Mouse (Mus musculus) retina, postnatal 7 days (tissue): ENCODE measurements at regions not wholly inside any gene's neighbourhood (a gene's known extent, or its start where the extent isn't known, plus 50 kb on each side); places are given as distances from the start of the nearest gene placed in this dataset.

Source experiments
- DNase-seq: peaks from one replicate; pipeline ENCODE4 v3.0.0-alpha.2; 2012; ENCODE audit warnings: low read depth, low spot score

DNA sequence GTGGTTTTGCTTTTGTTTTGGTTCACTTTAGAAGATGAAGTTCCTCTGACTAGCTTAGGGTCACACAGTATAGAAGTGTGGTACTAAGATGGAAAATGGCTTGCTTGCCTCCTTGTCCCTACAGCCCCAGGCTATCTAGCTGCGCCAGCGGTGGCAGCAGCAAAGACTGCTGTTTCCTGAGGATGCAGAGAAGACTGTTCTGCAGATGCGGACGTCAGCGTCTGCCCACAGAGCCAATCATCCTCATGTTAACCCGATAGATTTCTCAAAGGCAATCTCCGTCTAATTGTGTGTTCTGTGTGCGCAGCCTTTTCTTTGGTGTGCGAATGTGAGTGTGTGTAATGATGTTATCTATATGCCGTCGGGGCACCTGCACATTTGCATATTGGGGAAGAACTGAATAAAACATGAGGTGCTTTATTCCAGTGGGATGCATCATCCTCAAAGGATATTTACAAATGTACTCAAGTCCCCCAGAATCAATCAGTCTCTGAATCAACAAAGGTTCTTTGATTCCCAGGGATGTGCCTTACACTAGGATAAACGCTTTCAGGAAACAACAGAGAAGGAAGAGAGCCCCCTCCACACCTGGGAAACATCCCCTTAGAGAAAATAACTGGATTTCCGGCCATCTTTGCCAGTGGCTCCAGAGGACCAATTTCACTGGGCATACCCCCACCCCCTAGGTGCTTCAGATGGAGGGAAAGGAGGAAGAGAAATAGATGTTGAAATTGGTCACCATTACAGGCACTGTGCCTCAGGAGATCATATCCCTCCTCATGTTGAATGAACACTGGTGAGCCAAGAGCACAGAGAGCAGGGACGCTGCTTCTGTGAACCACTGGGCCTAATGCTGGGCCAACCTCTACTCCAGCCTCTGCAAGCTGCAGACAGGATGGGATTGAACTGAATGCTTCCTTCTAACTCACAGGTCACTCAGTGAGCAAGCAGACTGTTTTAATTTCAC, 409.7 kb upstream of the Plxna2 start:
- DNase-seq = no peak

DNA sequence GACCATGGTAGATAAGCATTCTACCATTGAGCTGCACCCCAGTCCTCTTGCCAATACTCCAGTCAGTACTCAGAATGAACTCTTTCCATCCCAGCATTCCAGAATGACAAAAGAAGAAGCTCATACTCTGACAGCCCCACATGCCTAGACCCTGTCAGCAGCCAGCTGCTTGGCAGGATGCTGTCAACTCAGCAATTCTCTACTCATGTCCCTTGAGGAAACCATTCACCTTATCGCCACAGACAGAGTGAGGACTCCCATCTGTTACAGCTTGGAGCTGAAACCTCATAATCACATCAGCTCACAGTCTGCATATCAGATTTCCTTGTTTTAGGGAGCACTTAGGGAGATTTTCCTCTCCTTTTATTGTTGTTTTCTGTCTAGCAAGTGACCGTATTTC, 420.5 kb upstream of the Plxna2 start:
- DNase-seq = no peak

DNA sequence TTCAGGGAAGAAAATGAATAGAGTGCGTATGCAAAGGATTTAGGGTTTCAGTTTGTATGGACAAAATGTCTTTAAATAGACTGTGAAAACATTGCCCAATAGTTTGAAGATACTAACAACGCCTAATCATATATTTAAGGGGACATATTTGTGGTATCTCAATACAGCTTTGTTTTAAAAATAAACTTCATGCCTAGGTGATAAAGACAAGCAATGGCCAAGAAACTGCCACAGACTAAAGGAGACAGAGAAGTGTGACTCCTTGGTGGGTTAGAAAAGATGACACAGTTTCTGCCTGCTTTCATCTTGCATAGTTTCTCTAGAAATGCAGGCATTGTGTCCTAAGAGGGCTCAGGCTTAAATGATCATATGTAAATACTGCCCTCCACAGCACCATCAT, 435.7 kb upstream of the Plxna2 start:
- DNase-seq = no peak

DNA sequence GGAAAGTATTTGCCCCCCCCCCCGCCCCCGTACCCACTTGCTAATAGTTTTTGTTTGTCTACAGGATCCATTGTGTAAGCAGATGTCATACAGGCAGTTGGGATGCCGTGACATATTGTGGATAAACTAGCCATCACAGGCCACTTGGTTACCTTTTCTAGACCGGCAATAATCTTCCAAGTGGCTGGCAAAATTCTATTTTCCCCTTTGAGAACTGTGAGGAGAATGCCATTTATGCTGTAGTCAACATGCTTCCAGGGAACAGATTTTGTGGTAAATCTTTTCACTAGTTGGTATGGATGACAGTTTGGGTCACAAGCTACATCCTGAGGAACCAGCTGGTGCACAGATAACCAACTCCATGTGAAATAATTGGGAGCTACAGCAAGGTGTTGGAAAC, 456.5 kb upstream of the Plxna2 start:
- no peak for DNase-seq

DNA sequence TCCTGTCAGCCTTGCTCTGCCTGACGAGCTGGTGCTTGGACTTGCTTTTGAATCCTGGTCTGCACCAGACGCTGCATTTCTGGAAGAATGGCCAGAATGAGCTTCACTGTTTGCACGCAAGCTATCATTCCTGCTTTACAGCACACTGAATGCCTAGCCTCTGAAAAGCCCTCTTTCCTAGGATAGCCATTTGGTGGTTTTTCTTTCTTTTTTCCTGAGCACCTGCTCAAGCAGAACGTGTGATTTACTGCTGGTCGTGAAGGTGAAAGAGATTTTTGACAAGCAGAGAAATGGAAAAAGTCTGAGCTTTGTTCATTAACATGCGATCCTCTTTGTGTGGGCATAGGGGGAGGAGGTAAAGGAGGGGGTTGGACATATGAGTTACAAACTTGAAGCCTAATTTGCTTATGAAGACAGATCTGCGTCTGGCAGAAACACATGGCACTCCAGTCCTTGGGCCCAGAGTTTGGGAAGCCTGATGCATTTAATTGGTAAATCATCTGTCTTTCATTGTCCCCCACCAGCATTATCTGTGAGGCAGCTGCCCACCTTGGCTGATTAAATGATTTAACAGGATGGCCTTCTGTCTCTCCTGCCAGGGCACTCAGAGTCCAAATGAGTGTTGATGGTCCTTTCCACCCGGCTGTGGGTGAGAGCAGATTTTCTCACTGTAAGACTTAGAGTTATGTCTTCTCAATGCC, 457.1 kb upstream of the Plxna2 start:
- no peak for DNase-seq

DNA sequence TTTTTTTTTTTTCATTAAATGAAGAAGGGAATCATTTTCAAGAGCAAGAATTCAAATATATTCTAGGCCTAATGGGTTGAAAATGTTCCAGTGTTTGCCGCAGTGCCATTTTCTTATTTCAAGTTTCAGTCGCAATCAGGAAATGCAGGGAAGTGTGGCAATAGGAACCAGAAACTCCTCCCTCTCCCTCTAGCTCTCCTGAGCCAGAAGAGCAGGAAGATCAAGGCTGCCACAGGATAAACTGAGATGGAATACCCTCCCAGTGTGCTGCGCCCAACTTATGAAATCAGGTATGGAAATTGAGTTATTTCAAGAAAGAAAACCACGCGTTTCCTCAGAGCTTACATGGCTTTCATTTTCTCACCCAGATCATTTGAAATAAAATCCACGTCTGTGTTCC, 460.8 kb upstream of the Plxna2 start:
- no peak for DNase-seq

DNA sequence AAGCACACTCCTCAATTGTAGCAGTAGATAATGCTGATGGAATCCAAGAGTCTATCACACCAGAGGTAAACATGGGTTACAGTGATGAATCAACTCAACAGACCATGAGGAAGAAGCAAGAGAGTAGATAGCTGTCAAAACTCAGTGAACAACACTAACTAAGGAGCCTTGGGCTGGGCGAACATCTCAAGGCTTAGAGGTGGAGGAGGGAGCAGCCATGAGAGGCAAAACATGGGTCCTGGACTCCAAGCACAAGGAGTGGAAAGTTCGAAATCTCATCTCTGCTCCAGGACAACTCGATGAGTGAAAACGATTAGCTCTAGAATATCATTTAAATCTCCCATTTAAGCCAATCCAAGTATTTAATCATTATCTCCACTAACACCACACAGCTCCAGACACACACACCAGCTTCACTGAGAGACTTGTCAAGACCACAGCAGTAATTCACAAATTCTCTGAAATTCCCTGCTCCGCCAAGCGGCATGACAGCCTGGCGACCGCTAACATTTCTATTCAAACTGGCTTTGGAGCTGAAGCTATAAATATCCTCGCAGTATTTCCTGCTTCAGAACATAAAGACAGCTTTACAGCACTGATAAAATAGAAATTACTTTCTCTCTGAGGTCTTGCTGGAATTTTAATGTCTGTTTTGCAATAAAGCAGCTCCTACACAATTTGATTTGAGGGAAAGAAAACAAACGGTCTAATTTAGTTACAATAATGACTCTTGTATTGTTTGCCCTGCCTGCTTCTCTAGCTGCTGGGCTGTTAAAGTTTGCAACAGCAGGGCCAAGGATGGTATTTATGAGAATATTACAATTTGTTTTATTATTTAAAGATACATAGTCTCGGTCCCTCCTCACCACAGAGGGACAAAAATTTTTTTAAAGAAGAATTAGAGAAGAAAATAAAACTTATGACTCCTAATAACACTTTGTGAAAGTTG, 469.3 kb upstream of the Plxna2 start:
- no peak for DNase-seq

DNA sequence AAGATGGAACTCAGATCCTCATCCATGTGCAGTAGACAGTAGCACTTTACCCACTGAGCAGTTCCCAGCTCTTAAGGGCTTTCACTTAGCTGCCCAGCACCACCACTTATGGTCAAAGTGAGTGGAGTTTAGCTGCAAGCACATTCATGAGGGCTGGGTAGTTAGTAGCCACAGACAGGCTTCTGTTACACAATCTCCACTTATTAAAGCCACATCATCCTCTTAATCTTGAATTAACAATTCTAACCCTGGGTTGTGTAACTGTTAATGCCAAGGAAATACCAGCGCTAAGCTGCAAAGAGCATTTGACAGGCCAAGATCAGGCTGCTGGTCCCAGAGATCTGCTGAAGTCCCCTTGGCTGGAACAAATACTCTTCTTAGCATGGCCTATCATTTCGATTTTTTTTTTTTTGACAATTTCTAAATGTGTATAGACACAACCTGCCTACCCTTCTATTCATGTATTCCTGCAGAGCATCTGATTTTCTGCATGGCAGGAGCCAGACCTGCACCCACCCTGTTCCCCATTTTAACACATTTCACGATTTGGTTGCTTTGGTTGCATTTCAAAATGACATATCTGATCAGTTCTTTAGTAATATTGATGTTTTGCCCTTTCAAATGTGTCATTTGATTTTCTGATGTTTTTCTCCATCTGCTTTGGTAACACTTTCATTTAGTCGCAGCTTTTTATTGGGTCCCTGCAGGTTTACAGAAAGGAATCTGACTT, 500.2 kb upstream of the Plxna2 start:
- DNase-seq = peak; percentile 13

DNA sequence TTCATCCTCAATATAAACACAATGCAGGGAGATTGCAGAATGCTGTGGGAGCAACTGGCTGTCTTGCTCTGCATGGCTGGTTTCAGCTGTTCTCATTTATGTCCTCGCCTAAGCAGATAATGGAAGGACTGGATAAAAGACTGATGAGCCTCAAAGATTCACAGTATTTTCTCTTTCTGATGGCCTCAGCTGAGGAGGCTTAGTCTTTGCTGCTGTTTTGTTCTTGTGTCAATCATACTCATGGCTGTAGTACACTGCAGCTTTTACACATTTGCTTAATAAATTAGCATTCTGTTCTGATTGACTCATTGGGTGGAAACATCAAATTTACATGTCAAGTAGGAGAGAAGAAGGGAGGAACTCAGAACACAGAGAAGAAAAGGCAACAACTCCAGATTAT, 503.6 kb upstream of the Plxna2 start:
- no peak for DNase-seq

DNA sequence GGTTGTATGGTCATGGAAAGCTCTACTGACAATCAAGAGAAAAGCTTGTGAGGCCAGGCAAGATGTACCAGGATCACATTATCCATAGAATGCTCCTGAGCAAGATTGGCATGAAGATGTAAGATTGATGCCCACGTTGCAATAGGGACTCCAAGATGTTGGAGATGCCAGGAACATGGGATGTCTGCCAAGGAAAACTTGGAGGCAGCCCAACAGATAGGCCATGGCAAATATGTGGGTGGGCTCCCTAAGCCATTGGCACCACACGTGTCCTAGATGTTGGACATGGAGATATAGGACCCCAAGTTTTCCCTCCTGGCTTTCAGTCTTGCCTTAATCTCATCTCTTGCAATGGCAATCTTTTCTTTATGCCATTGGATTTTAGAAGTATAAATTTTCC, 506.1 kb upstream of the Plxna2 start:
- no peak for DNase-seq

DNA sequence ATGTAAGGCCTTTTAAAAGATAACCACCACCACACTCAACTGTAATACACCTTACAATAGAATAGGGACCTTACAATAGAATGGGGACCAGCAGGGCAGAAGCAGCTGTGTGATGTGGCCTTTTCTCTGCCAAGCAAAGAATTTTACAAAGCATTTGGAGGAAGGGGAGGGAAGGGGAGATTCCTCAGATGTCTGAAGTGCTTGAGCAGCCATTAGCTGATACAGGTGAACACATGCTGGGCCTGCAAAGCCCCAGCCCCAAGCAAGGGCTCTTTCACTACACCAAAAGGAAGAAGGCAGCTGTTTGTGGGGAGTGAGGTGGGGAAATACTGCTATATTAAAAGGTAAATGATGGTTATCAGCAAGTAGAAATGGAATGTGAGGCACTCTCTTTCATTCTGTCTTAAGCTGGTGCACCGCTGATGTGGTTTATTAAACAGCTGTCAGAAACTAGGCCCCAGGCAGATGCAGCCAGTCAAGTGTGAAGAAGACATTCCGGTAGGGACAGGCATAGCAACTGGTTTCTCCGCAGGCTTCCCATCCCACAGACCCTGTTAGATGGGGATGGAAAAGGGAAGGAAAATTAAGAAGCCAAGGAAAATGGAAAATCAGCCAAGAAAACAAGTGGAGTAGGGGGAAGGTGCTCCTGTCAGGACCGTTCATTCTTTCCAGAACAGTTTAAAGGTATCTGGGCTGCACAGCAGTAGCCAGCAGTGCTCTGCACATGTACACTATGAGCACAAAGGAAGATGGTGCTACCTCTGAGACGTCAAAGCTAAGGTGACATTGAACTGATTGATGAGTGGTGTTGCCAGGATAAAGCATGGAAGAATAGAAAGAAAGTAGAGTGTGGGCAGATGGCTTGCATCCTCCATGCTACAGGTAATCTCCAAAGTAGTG, 508.6 kb upstream of the Plxna2 start:
- no peak for DNase-seq

DNA sequence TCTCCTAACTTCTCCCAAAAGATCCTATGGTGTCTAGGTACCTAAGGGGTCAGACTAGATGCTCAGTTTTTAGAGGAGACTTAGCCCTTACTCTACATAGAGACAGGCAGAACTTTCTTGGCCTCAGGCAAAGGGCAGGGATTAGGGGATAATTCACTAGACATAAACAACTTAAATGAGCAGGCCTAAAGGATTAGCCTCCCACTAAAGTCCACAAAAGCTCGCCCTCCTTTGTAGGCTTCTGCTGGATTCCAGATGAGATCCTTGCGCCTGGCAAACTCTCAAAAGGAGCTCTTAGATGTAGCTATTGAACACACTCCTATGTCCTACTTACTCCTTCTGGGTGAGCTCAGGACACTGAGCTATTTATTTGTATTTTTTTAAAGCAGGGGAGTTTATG, 509.9 kb upstream of the Plxna2 start:
- no peak for DNase-seq

DNA sequence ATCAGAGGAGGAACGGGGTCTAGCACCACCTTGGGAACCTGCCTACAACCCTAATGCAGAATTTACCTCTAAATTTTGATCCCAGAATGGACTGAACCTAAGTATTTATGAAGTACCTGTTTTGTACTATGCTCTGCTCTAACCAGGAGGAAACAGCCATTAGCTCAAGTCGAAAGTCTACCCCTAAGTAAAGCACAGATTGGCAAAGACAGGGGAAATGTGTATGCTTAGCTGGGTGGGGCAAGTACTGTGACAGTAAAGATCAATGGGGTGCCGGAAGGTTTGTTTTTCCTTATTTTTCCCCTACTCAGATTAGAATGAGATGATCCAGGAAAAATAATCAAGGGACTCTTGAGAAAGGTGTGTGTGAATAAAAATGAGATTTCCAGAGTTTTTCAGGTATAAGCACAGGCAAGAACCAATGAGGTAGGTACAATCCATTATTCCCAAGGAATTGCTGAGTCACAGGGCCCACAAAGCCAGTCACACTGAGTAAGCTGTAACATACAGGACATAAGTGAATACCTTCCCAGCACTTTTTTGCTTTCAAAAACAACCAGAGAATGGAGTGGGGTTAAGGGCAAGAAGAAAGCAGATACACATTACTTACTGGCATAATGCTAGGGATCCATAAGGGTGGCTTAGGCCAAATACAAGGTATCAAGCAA, 510.6 kb upstream of the Plxna2 start:
- no peak for DNase-seq

DNA sequence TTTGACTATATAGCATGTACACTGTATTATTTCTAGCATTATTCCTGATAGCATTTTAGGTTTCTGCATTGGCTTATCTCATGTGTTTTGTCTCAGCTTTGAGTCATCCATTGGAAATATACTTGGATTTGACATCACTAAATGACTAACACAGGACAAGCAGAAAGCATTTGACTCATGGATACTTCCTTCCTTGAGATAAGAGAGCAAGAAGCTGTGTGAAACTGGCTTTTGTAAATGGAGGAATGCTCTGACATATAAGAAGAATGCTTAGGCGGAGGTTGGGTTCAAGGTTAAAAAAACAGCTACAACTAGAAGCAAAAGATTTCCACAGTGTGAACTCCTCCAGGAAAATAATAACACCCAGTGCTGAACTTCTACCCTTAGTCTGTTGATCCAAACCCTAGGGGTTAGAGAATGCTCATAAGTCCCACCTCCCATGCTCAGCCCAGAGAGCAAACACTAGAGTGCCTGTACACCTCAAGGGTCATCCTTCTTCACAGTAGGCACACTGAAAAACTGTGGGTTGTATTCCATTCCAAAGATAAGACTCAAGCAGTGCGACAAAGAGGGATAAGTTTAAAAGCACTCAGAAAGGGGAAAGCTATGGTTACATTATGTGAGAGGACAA, 528.0 kb upstream of the Plxna2 start:
- no peak for DNase-seq

DNA sequence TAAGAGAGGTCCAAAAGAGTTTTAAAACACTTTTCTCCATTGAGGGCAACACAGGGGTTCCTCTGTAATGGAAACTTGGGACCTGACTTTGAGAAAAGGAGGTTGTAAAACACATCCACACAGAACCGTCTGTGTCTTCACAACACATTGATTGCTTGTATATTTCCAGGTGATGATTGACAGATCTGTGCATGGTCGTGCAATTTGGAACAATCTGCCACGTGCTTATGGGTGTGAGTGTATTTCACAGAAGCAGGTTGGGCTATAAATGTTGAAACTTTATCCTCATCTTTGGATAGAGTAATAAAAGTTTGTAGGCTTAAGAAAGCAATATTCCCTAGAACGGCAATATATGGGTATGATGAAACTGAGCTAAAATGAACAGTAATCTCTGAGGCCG, 559.5 kb upstream of the Plxna2 start:
- DNase-seq = no peak

DNA sequence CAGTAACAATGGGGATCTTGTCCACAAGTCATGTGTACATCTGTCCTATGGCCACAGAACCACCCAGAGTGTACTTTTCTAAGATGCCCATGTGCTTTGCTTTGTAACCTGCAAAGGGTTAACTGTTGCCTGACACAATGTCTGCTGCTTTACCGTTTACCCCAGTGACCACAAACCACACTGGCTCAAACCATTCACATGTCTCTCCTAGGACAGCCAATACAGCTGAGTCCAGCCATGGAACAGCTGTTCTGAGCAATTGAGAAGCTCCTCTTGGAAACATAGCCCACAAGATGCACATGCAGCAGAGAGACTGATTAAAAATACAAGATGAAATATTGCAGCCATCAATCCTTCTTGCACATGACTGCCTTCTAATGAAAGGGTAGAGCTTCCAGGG, 561.5 kb upstream of the Plxna2 start:
- no peak for DNase-seq

DNA sequence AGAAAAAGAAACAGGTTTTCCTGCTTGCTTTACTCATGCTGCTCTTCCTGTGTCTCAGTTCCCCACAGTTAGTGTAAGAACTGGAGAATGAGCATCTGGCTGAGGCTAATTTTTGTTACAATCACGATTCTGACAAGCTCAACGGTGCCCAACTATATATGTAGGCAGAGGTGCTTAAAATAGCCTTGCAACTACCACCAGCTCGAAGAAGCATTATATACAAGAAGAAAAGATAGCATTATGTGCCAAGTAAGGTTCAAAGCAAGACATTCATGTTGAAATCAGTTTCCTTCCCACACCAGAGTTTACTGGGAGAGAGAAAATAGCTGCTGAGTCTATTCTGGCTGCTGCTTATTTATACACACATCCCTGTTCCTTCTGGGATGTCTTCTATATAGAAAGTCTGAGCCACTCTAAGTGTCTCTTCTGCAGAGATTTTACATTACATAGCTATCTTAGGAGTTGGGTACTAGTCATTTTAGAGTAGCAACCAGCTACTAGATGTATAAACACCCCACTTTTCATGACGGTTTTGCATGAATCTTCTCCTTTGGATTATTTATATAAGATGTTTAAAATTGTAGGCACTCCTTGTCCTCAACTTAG, 568.2 kb upstream of the Plxna2 start:
- DNase-seq = no peak
